Mouse (Mus musculus) lung, adult 2 months (tissue): ENCODE results near the gene Ncor1.

Experiments used
- CTCF ChIP-seq: fragments of 200-500 bp; IDR thresholded peaks from 2 replicates; pipeline ENCODE4 v1.5.1; 2011; ENCODE audit warnings: mild to moderate bottlenecking, low read length, control low read depth; ENCODE audit not compliant: insufficient read depth
- POLR2A ChIP-seq: fragments of 200-500 bp; IDR thresholded peaks from 2 replicates; pipeline ENCODE4 v1.6.1; 2011; ENCODE audit warnings: low read depth, mild to moderate bottlenecking, control low read depth, low read length, borderline replicate concordance; ENCODE audit errors: extremely low read depth

DNA sequence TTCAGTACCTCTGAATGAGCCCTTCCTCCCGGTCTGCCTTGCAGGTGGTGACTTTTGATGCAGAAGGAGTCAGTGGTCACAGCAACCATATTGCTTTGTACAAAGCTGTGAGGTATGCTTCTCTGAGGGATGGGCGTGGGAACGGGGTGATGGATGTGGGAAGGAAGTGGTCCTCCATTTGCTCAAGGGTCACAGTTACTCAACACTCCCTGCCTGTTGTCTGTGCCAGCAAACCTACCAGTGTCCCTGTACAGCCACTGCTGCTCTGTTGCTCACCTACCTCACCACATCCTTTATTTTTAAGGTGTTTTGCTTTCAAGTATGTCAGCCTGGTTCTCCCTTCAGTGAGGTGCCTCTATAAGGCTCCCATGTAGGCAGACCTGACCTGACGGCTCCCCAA, 49.3 kb upstream of the Ncor1 start:
- TF ChIP-seq CTCF (no peak), POLR2A (no peak)
